Mouse (Mus musculus) liver, embryonic 14.5 days (tissue): ENCODE results near the gene Mrpl50. TPM values are rescaled to one million over a fixed set of nuclear protein-coding genes. Genes with fewer than 3 reads are reported as not detected.

Source experiments
- ATAC-seq: fragments of 200-750 bp; cut with Nextera tagmentation; 2 replicates; pipeline ENCODE4 v1.8.0; 2017; ENCODE audit warnings: moderate number of reproducible peaks, mild to moderate bottlenecking, moderate library complexity; ENCODE audit not compliant: insufficient read depth
- DNase-seq, 3 experiments: peaks; one replicate each; pipeline ENCODE4 v3.0.0-alpha.2; 2012 to 2013; ENCODE audit warnings: low read depth in 3 of 3, low spot score in 3 of 3
- H3K27ac ChIP-seq: fragments of 300-500 bp; sonication (generic); 2 replicates; pipeline ENCODE4 v1.5.1; 2014; ENCODE audit warnings: moderate library complexity, mild to moderate bottlenecking, control low read depth, inconsistent platforms
- H3K27me3 ChIP-seq: fragments of 300-500 bp; sonication (generic); 2 replicates; pipeline ENCODE4 v1.6.1; 2014; ENCODE audit warnings: mild to moderate bottlenecking, low read length, moderate library complexity; ENCODE audit not compliant: control insufficient read depth, insufficient read depth
- H3K36me3 ChIP-seq: fragments of 300-500 bp; sonication (generic); replicated peaks from 2 replicates; pipeline ENCODE4 v1.6.1; 2014; ENCODE audit warnings: low read depth; ENCODE audit not compliant: control insufficient read depth, insufficient read depth
- H3K4me1 ChIP-seq, 2 experiments: fragments of 200-500 bp in 1 of 2; fragments of 300-500 bp in 1 of 2; sonication (generic) in 1 of 2; replicated peaks; 2 replicates each; pipeline ENCODE4 v1.6.1; 2012 to 2014; ENCODE audit warnings: antibody characterized with exemption in 1 of 2, inconsistent platforms in 1 of 2, low read length in 1 of 2; ENCODE audit not compliant: control insufficient read depth in 2 of 2, insufficient read depth in 2 of 2
- H3K4me2 ChIP-seq: fragments of 300-500 bp; sonication (generic); 2 replicates; pipeline ENCODE4 v1.6.1; 2014; ENCODE audit warnings: low read depth, mild to moderate bottlenecking, control low read depth, moderate library complexity
- H3K4me3 ChIP-seq, 2 experiments: fragments of 200-500 bp in 1 of 2; fragments of 300-500 bp in 1 of 2; sonication (generic) in 1 of 2; 2 replicates each; pipeline ENCODE4 v1.5.1; 2012 to 2014; ENCODE audit warnings: low read depth in 2 of 2, low read length in 2 of 2, mild to moderate bottlenecking in 2 of 2, control low read depth in 1 of 2, inconsistent platforms in 1 of 2, moderate library complexity in 1 of 2; ENCODE audit not compliant: insufficient read depth in 1 of 2
- H3K9ac ChIP-seq: fragments of 300-500 bp; sonication (generic); replicated peaks from 2 replicates; pipeline ENCODE4 v1.6.1; 2014; ENCODE audit warnings: mild to moderate bottlenecking, control low read depth, moderate library complexity
- H3K9me3 ChIP-seq: fragments of 300-500 bp; sonication (generic); 2 replicates; pipeline ENCODE4 v1.6.1; 2016; ENCODE audit warnings: low read length, mixed read lengths; ENCODE audit not compliant: control insufficient read depth
- CTCF ChIP-seq: IDR thresholded peaks from 2 replicates; pipeline ENCODE4 v1.5.1; 2016; ENCODE audit warnings: antibody characterized with exemption, low read depth, control low read depth
- EP300 ChIP-seq: IDR thresholded peaks from 2 replicates; pipeline ENCODE4 v1.6.1; 2016; ENCODE audit warnings: antibody characterized with exemption, low read depth
- WGBS: fragments of 180-500 bp; shearing (Covaris S2); extraction: QIAGEN DNeasy Blood & Tissue Kit; methylation state at CpG from one replicate; pipeline ENCODE4 v1.1.7; 2014; ENCODE audit not compliant: insufficient replicate concordance; 5-methylcytosine and 5-hydroxymethylcytosine counted together
- polyA plus RNA-seq, 2 experiments: library from polyadenylated mRNA; depleted of rRNA in 1 of 2; stranded (reverse) in 1 of 2; unstranded in 1 of 2; fragments of >200 nt; fragmentation: Nextera tagmentation in 1 of 2; extraction: Ambion mirVana in 1 of 2; gene quantifications; 2 replicates each; pipeline versions ENCODE4 v1.2.1 to v1.2.3; 2012 to 2014

Mrpl50 gene
- polyA plus RNA-seq, 2 experiments, result 16.6 to 55.7 TPM

- H3K4me2 ChIP-seq, result peak overlapping the region; percentile 44
- ATAC-seq, result no peak
- no peaks in the 10 kb centered on the region for H3K4me1 ChIP-seq
- TF ChIP-seq EP300 (no peak), CTCF (no peak)
- H3K36me3 ChIP-seq, result no peaks in the 10 kb centered on the region
- DNase-seq, result no peak
- no peak overlapping the region for H3K9ac ChIP-seq
- H3K27me3 ChIP-seq, result no peaks in the 10 kb centered on the region
- H3K9me3 ChIP-seq, result no peaks in the 10 kb centered on the region
- no peak overlapping the region for H3K4me3 ChIP-seq
- 60% methylated on average over 2 of the region's 2 CpGs for WGBS
- no peak overlapping the region for H3K27ac ChIP-seq
These were observed 25.1 kb upstream of the Mrpl50 start for GRCm38 (mm10) chr4:49546026-49546425.

GRCm38 (mm10) chr4:49540966-49541365 lies 20.1 kb upstream of the Mrpl50 start:
- no peaks in the 10 kb centered on the region for H3K27me3 ChIP-seq
- WGBS, result 63% methylated on average over 3 of the region's 3 CpGs
- TF ChIP-seq EP300, result no peak
- no peak for TF ChIP-seq CTCF
- H3K9ac ChIP-seq, result no peak overlapping the region
- DNase-seq (no peak), ATAC-seq (no peak)
- H3K4me1 ChIP-seq, result no peaks in the 10 kb centered on the region
- H3K36me3 ChIP-seq, result no peaks in the 10 kb centered on the region
- no peaks in the 10 kb centered on the region for H3K9me3 ChIP-seq
- H3K4me2 ChIP-seq, result no peak overlapping the region
- no peak overlapping the region for H3K4me3 ChIP-seq
- H3K27ac ChIP-seq, result no peak overlapping the region

GRCm38 (mm10) chr4:49539665-49540064 lies 18.8 kb upstream of the Mrpl50 start:
- TF ChIP-seq EP300 (no peak), CTCF (no peak)
- no peaks in the 10 kb centered on the region for H3K9me3 ChIP-seq
- 56% methylated on average over 6 of the region's 6 CpGs for WGBS
- H3K27ac ChIP-seq, result no peak overlapping the region
- no peak overlapping the region for H3K9ac ChIP-seq
- no peak overlapping the region for H3K4me3 ChIP-seq
- ATAC-seq (no peak), DNase-seq (no peak)
- H3K27me3 ChIP-seq, result no peaks in the 10 kb centered on the region
- no peaks in the 10 kb centered on the region for H3K36me3 ChIP-seq
- H3K4me2 ChIP-seq, result no peak overlapping the region
- H3K4me1 ChIP-seq, result no peaks in the 10 kb centered on the region

GRCm38 (mm10) chr4:49536671-49537070 lies 15.8 kb upstream of the Mrpl50 start:
- Histone ChIP-seq H3K4me1 (no peaks in the 10 kb centered on the region), H3K4me3 (no peak overlapping the region), H3K9ac (no peak overlapping the region), H3K9me3 (no peaks in the 10 kb centered on the region), H3K27ac (no peak overlapping the region), H3K27me3 (no peaks in the 10 kb centered on the region), H3K36me3 (no peaks in the 10 kb centered on the region), H3K4me2 (no peak overlapping the region)
- WGBS, result 60% methylated on average over 4 of the region's 4 CpGs
- no peak for TF ChIP-seq EP300
- TF ChIP-seq CTCF, result no peak
- no peak for ATAC-seq
- no peak for DNase-seq

- H3K36me3 ChIP-seq, result no peaks in the 10 kb centered on the region
- ATAC-seq, result no peak
- H3K9ac ChIP-seq, result no peak overlapping the region
- no peak for DNase-seq
- WGBS, result 63% methylated on average over 4 of the region's 4 CpGs
- no peaks in the 10 kb centered on the region for H3K27me3 ChIP-seq
- H3K4me3 ChIP-seq, result no peak overlapping the region
- no peaks in the 10 kb centered on the region for H3K9me3 ChIP-seq
- H3K27ac ChIP-seq, result no peak overlapping the region
- H3K4me1 ChIP-seq, result no peaks in the 10 kb centered on the region
- H3K4me2 ChIP-seq, result no peak overlapping the region
- no peak for TF ChIP-seq EP300
- TF ChIP-seq CTCF, result no peak
These were observed 14.9 kb upstream of the Mrpl50 start for GRCm38 (mm10) chr4:49535675-49536294.
